Mouse (Mus musculus): ENCODE data around the gene Nudt15. TPM values are rescaled to one million over a fixed set of nuclear protein-coding genes. Genes with fewer than 3 reads are reported as not detected.

The Nudt15 gene
- polyA plus RNA-seq, 2 experiments, result 1.4 to 2.9 TPM

DNA sequence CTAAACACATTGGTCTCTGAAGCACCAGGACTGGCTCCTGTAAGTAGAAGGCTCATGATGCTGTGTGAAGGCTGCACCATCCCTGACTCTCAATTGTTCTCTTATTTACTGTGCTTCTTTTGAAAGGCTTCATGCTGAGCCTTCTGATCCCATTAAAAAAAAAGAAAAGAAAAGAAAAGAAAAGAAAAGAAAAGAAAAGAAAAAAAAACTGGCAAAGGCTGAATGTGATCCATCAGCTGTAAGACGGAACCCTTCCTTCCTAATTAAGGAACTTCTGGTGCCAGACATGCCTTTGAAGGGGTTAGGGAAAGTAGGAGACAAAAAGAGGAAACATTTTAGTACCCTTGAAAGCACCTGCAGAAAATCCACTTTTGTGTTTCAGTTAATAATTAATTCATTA lies 68.3 kb downstream of the Nudt15 start:
- H3K4me2 ChIP-seq (ENCODE audit: low read depth), result no peak overlapping the region
- no peaks in the 10 kb centered on the region for H3K27me3 ChIP-seq (ENCODE audit: control insufficient read depth, insufficient read depth, low read length)
- H3K9me3 ChIP-seq (ENCODE audit: control insufficient read depth, low read length), result no peaks in the 10 kb centered on the region
- H3K27ac ChIP-seq, result no peak overlapping the region
- 0 out of 4 replicates have a peak, but pooled peaks cover 0 to 1% of the 10 kb centered on the region in 2 experiments for H3K4me1 ChIP-seq (replicated peaks; ENCODE audit: control insufficient read depth in 2 of 2, insufficient read depth in 2 of 2, low read length in 1 of 2)
- H3K4me3 ChIP-seq (ENCODE audit: insufficient read depth in 1 of 2, low read depth in 2 of 2, low read length in 2 of 2), result no peak overlapping the region
- H3K36me3 ChIP-seq (replicated peaks; ENCODE audit: control insufficient read depth, insufficient read depth, low read depth), result no peaks in the 10 kb centered on the region
- no peak overlapping the region for H3K9ac ChIP-seq (replicated peaks)
- WGBS (ENCODE audit: insufficient replicate concordance), result 62% methylated on average over 1 of the region's 1 CpGs
- DNase-seq (ENCODE audit: low read depth in 3 of 3, low spot score in 3 of 3) (no peak), ATAC-seq (ENCODE audit: insufficient read depth) (no peak)
- TF ChIP-seq CTCF (IDR thresholded peaks at IDR 0.05; ENCODE audit: low read depth) (no peak), EP300 (IDR thresholded peaks at IDR 0.05; ENCODE audit: low read depth) (no peak)

DNA sequence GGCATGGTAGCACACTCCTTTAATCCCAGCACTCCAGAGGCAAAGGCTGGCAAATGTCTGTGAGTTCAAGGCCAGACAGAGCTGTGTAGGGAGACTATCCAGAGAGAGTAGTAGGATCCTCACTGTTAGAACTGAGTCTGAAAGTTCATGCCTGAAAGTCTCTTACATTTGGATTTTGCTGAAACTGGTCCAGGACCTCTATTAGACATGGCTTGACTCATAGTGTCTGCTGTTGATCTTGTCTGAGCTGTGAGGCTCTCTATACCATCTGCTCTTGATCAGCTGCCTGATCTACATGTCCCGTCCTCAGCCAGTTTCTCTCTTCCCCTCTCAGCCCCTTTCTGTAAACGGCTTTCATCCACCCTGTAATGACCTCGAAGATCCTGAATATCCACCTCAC lies 69.7 kb downstream of the Nudt15 start:
- ATAC-seq (ENCODE audit: insufficient read depth), result no peak
- H3K4me1 ChIP-seq (replicated peaks; ENCODE audit: control insufficient read depth in 2 of 2, insufficient read depth in 2 of 2, low read length in 1 of 2), result peaks cover 0 to 7% of the 10 kb centered on the region in 2 experiments; a peak in 1 of 4 replicates
- no peak overlapping the region for H3K4me3 ChIP-seq (ENCODE audit: insufficient read depth in 1 of 2, low read depth in 2 of 2, low read length in 2 of 2)
- TF ChIP-seq EP300 (IDR thresholded peaks at IDR 0.05; ENCODE audit: low read depth), result no peak
- no peak for TF ChIP-seq CTCF (IDR thresholded peaks at IDR 0.05; ENCODE audit: low read depth)
- WGBS (ENCODE audit: insufficient replicate concordance), result 59% methylated on average over 3 of the region's 3 CpGs
- no peak overlapping the region for H3K27ac ChIP-seq
- H3K4me2 ChIP-seq (ENCODE audit: low read depth), result no peak overlapping the region
- DNase-seq (ENCODE audit: low read depth in 3 of 3, low spot score in 3 of 3), result no peak
- H3K9ac ChIP-seq (replicated peaks), result no peak overlapping the region
- no peaks in the 10 kb centered on the region for H3K36me3 ChIP-seq (replicated peaks; ENCODE audit: control insufficient read depth, insufficient read depth, low read depth)
- H3K9me3 ChIP-seq (ENCODE audit: control insufficient read depth, low read length), result no peaks in the 10 kb centered on the region
- H3K27me3 ChIP-seq (ENCODE audit: control insufficient read depth, insufficient read depth, low read length), result no peaks in the 10 kb centered on the region

DNA sequence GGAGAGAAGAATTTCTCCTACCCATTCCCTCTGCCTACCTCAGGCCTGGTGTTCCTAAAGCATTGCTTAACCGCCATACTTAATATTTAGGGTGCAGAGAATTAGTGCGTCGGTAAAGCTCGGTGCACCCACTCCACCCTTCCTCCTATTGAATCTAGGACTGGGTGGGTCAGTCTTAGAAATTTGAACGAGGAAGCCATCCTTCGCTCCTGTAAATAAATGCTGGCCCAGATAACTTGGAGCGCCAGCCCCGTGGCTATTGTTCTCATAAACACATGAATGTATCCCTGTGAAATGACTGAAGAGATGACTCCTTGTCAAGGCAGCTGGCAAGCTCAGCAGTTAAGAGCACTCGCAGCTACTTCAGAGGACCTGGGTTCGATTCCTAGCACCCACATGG lies 71.0 kb downstream of the Nudt15 start:
- Histone ChIP-seq H3K4me3 (ENCODE audit: insufficient read depth in 1 of 2, low read depth in 2 of 2, low read length in 2 of 2) (no peak overlapping the region), H3K9ac (replicated peaks) (no peak overlapping the region), H3K4me1 (replicated peaks; ENCODE audit: control insufficient read depth in 2 of 2, insufficient read depth in 2 of 2, low read length in 1 of 2) (peaks cover 0 to 7% of the 10 kb centered on the region in 2 experiments; a peak in 1 of 4 replicates), H3K4me2 (ENCODE audit: low read depth) (no peak overlapping the region), H3K36me3 (replicated peaks; ENCODE audit: control insufficient read depth, insufficient read depth, low read depth) (no peaks in the 10 kb centered on the region), H3K27me3 (ENCODE audit: control insufficient read depth, insufficient read depth, low read length) (no peaks in the 10 kb centered on the region), H3K9me3 (ENCODE audit: control insufficient read depth, low read length) (no peaks in the 10 kb centered on the region), H3K27ac (no peak overlapping the region)
- TF ChIP-seq EP300 (IDR thresholded peaks at IDR 0.05; ENCODE audit: low read depth) (no peak), CTCF (IDR thresholded peaks at IDR 0.05; ENCODE audit: low read depth) (no peak)
- 77% methylated on average over 10 of the region's 10 CpGs for WGBS (ENCODE audit: insufficient replicate concordance)
- DNase-seq (ENCODE audit: low read depth in 3 of 3, low spot score in 3 of 3), result no peak
- ATAC-seq (ENCODE audit: insufficient read depth), result no peak

DNA sequence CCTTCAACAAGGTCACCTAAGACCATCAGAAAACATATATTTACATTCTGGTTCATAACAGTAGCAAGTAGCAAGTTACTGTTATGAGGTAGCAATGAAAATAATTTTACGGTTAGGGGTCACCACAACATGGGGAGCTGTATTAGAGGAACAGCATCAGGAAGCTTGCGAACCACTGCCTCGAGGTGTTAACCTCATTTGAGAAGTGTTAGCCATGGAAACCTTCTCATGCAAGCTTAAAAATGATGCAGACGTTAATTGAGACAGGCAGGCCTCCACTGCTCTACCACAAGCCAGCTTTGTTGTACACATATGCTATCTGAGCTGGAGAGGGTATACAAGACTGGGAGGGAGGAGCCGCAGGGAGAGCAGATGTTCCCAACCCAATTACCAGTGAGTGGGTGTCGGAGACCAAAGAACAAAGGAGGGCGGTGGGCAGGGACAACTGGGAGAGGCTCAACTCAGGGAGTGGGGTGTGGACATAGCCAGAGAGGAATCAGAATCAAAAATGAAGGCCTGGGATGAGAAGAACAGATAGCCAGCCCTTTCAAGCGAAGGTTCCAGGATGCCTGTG lies 71.6 kb downstream of the Nudt15 start:
- Histone ChIP-seq H3K27me3 (ENCODE audit: control insufficient read depth, insufficient read depth, low read length) (no peaks in the 10 kb centered on the region), H3K36me3 (replicated peaks; ENCODE audit: control insufficient read depth, insufficient read depth, low read depth) (no peaks in the 10 kb centered on the region), H3K4me3 (ENCODE audit: insufficient read depth in 1 of 2, low read depth in 2 of 2, low read length in 2 of 2) (no peak overlapping the region), H3K9me3 (ENCODE audit: control insufficient read depth, low read length) (no peaks in the 10 kb centered on the region), H3K4me2 (ENCODE audit: low read depth) (no peak overlapping the region), H3K27ac (no peak overlapping the region), H3K9ac (replicated peaks) (no peak overlapping the region), H3K4me1 (replicated peaks; ENCODE audit: control insufficient read depth in 2 of 2, insufficient read depth in 2 of 2, low read length in 1 of 2) (peaks cover 0 to 7% of the 10 kb centered on the region in 2 experiments; a peak in 1 of 4 replicates)
- 66% methylated on average over 8 of the region's 8 CpGs for WGBS (ENCODE audit: insufficient replicate concordance)
- no peak for ATAC-seq (ENCODE audit: insufficient read depth)
- DNase-seq (ENCODE audit: low read depth in 3 of 3, low spot score in 3 of 3), result no peak
- TF ChIP-seq EP300 (IDR thresholded peaks at IDR 0.05; ENCODE audit: low read depth) (no peak), CTCF (IDR thresholded peaks at IDR 0.05; ENCODE audit: low read depth) (no peak)

DNA sequence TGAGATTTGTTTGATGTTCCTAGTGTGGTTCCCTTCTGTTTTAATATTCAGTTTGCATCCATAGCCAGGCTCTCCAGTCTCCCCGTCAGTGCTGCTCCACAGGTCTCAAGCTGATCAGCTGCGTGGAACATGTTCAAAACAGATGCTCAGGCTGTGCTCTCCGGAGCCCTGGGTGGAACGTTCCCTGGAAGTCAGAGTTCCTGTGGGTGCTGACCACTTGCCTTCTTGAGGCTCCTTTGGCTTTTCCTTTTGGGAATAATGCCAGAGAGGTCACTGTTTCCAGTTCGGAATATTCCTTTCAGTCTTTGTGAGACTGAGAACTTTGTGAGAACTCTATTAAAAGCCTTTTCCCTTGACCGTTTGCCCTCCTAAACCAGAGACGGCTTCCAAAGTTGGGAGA lies 72.5 kb downstream of the Nudt15 start:
- WGBS (ENCODE audit: insufficient replicate concordance), result 71% methylated on average over 7 of the region's 7 CpGs
- no peak overlapping the region for H3K9ac ChIP-seq (replicated peaks)
- peaks cover 0 to 7% of the 10 kb centered on the region in 2 experiments; a peak in 1 of 4 replicates for H3K4me1 ChIP-seq (replicated peaks; ENCODE audit: control insufficient read depth in 2 of 2, insufficient read depth in 2 of 2, low read length in 1 of 2)
- no peaks in the 10 kb centered on the region for H3K27me3 ChIP-seq (ENCODE audit: control insufficient read depth, insufficient read depth, low read length)
- no peak overlapping the region for H3K27ac ChIP-seq
- H3K4me2 ChIP-seq (ENCODE audit: low read depth), result no peak overlapping the region
- DNase-seq (ENCODE audit: low read depth in 3 of 3, low spot score in 3 of 3) (no peak), ATAC-seq (ENCODE audit: insufficient read depth) (no peak)
- no peaks in the 10 kb centered on the region for H3K9me3 ChIP-seq (ENCODE audit: control insufficient read depth, low read length)
- TF ChIP-seq CTCF (IDR thresholded peaks at IDR 0.05; ENCODE audit: low read depth) (no peak), EP300 (IDR thresholded peaks at IDR 0.05; ENCODE audit: low read depth) (no peak)
- no peaks in the 10 kb centered on the region for H3K36me3 ChIP-seq (replicated peaks; ENCODE audit: control insufficient read depth, insufficient read depth, low read depth)
- H3K4me3 ChIP-seq (ENCODE audit: insufficient read depth in 1 of 2, low read depth in 2 of 2, low read length in 2 of 2), result no peak overlapping the region

Data from liver, embryonic 14.5 days (tissue).